Mouse (Mus musculus) heart, postnatal 0 days (tissue): ENCODE data around the gene Magi1.

Experiments
- CTCF ChIP-seq: IDR thresholded peaks from 2 replicates; pipeline ENCODE4 v1.5.1; 2016; ENCODE audit warnings: antibody characterized with exemption, control low read depth, low read depth
- EP300 ChIP-seq: IDR thresholded peaks from 2 replicates; pipeline ENCODE4 v1.6.1; 2016; ENCODE audit warnings: antibody characterized with exemption, low read depth

DNA sequence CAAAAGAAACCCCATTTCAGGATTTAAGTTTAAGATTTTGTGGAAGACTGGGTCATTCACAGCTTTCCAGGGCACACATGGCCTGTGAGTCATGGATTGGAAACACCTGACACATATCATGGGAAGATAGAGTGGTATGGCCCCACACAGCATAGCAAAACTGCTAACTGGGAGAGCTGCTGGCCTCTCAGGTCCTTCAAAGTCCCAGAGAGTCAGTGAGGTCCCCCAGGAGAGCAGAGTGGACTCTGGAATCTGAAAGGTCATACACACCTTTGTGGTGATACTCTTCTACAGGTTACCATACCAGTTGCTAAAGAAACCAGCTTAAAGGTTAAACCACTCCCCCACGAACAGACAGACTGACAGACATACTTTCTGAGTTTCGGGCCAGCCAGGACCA is 349.0 kb downstream of the Magi1 start:
- no peak for TF ChIP-seq CTCF
- TF ChIP-seq EP300 = no peak
